Mouse (Mus musculus): Measurements from ENCODE around the gene Mmgt2. TPM values are rescaled to one million over a fixed set of nuclear protein-coding genes. Genes with fewer than 3 reads are reported as not detected.

Gene Mmgt2
- polyA plus RNA-seq (2012; rRNA removed), result 36.2 and 39.3 TPM in 2 replicates

- H3K4me1 ChIP-seq (ENCODE audit: control insufficient read depth, insufficient read depth, low read length), result peaks cover 9% of the 10 kb centered on the region
- H3K27ac ChIP-seq (ENCODE audit: insufficient read depth, low read length), result peak within 1 kb of the TSS; percentile 21; the same call in 1 of the 2 replicates
- TF ChIP-seq POLR2A (IDR thresholded peaks at IDR 0.05; ENCODE audit: extremely low read depth, insufficient read depth, low read length) (no peak), CTCF (IDR thresholded peaks at IDR 0.05; ENCODE audit: extremely low read depth, insufficient read depth, low read length) (0 out of 2 replicates have a peak, but pooled peaks have one; percentile 28)
- H3K4me3 ChIP-seq (ENCODE audit: insufficient read depth, low read length), result peak within 1 kb of the TSS; percentile 68
These were observed at the start of gene Mmgt2 for GRCm38 (mm10) chr11:62648591-62649391. Mmgt2 (plus strand) TSS chr11:62648664.

GRCm38 (mm10) chr11:62601732-62602618 lies 46.5 kb upstream of the Mmgt2 start:
- TF ChIP-seq CTCF (IDR thresholded peaks at IDR 0.05; ENCODE audit: extremely low read depth, insufficient read depth, low read length) (no peak), POLR2A (IDR thresholded peaks at IDR 0.05; ENCODE audit: extremely low read depth, insufficient read depth, low read length) (no peak)
- Histone ChIP-seq H3K4me1 (ENCODE audit: control insufficient read depth, insufficient read depth, low read length) (no peaks in the 10 kb centered on the region; the same call in none of the 2 replicates), H3K27ac (ENCODE audit: insufficient read depth, low read length) (no peak overlapping the region; the same call in 1 of the 2 replicates), H3K4me3 (ENCODE audit: insufficient read depth, low read length) (peak overlapping the region; percentile 90)

- Histone ChIP-seq H3K27ac (ENCODE audit: insufficient read depth, low read length) (peak overlapping the region; percentile 96), H3K4me1 (ENCODE audit: control insufficient read depth, insufficient read depth, low read length) (no peaks in the 10 kb centered on the region; the same call in none of the 2 replicates), H3K4me3 (ENCODE audit: insufficient read depth, low read length) (peak overlapping the region; percentile 90)
- no peak for TF ChIP-seq CTCF (IDR thresholded peaks at IDR 0.05; ENCODE audit: extremely low read depth, insufficient read depth, low read length)
- peak; percentile 100 for TF ChIP-seq POLR2A (IDR thresholded peaks at IDR 0.05; ENCODE audit: extremely low read depth, insufficient read depth, low read length)
These were observed 45.7 kb upstream of the Mmgt2 start for GRCm38 (mm10) chr11:62602619-62603311.

- H3K4me1 ChIP-seq (ENCODE audit: control insufficient read depth, insufficient read depth, low read length), result no peaks in the 10 kb centered on the region; the same call in none of the 2 replicates
- H3K4me3 ChIP-seq (ENCODE audit: insufficient read depth, low read length), result peak overlapping the region; percentile 90
- H3K27ac ChIP-seq (ENCODE audit: insufficient read depth, low read length), result peak overlapping the region; percentile 96
- no peak for TF ChIP-seq POLR2A (IDR thresholded peaks at IDR 0.05; ENCODE audit: extremely low read depth, insufficient read depth, low read length)
These were observed 45.0 kb upstream of the Mmgt2 start for GRCm38 (mm10) chr11:62603312-62604056.

GRCm38 (mm10) chr11:62604123-62604706 lies 44.2 kb upstream of the Mmgt2 start:
- H3K27ac ChIP-seq (ENCODE audit: insufficient read depth, low read length), result no peak overlapping the region
- TF ChIP-seq CTCF (IDR thresholded peaks at IDR 0.05; ENCODE audit: extremely low read depth, insufficient read depth, low read length), result no peak
- TF ChIP-seq POLR2A (IDR thresholded peaks at IDR 0.05; ENCODE audit: extremely low read depth, insufficient read depth, low read length), result no peak
- peak overlapping the region; percentile 90; the same call in 1 of the 2 replicates for H3K4me3 ChIP-seq (ENCODE audit: insufficient read depth, low read length)
- H3K4me1 ChIP-seq (ENCODE audit: control insufficient read depth, insufficient read depth, low read length), result no peaks in the 10 kb centered on the region; the same call in none of the 2 replicates

GRCm38 (mm10) chr11:62604886-62605618 lies 43.4 kb upstream of the Mmgt2 start:
- no peak overlapping the region; the same call in 1 of the 2 replicates for H3K4me3 ChIP-seq (ENCODE audit: insufficient read depth, low read length)
- TF ChIP-seq CTCF (IDR thresholded peaks at IDR 0.05; ENCODE audit: extremely low read depth, insufficient read depth, low read length), result no peak
- no peak for TF ChIP-seq POLR2A (IDR thresholded peaks at IDR 0.05; ENCODE audit: extremely low read depth, insufficient read depth, low read length)
- H3K4me1 ChIP-seq (ENCODE audit: control insufficient read depth, insufficient read depth, low read length), result no peaks in the 10 kb centered on the region; the same call in none of the 2 replicates
- H3K27ac ChIP-seq (ENCODE audit: insufficient read depth, low read length), result no peak overlapping the region

- Histone ChIP-seq H3K4me1 (ENCODE audit: control insufficient read depth, insufficient read depth, low read length) (no peaks in the 10 kb centered on the region; the same call in none of the 2 replicates), H3K27ac (ENCODE audit: insufficient read depth, low read length) (no peak overlapping the region), H3K4me3 (ENCODE audit: insufficient read depth, low read length) (no peak overlapping the region)
- TF ChIP-seq POLR2A (IDR thresholded peaks at IDR 0.05; ENCODE audit: extremely low read depth, insufficient read depth, low read length) (peak; percentile 45; the same call in 1 of the 2 replicates), CTCF (IDR thresholded peaks at IDR 0.05; ENCODE audit: extremely low read depth, insufficient read depth, low read length) (no peak)
These were observed 42.7 kb upstream of the Mmgt2 start for GRCm38 (mm10) chr11:62605619-62606298.
